Mouse (Mus musculus) cerebellum, adult 2 months (tissue): ENCODE data around the gene 1700029J07Rik.

Source experiments
- CTCF ChIP-seq: fragments of 200-500 bp; IDR thresholded peaks from 2 replicates; pipeline ENCODE4 v1.5.1; 2011; ENCODE audit warnings: low read depth, mild to moderate bottlenecking, control low read depth, low read length, moderate library complexity, borderline replicate concordance; ENCODE audit not compliant: insufficient read depth
- POLR2A ChIP-seq: fragments of 200-500 bp; IDR thresholded peaks from 2 replicates; pipeline ENCODE4 v1.6.1; 2011; ENCODE audit warnings: low read length, control low read depth, borderline replicate concordance; ENCODE audit not compliant: insufficient read depth

- no peak for TF ChIP-seq POLR2A
- TF ChIP-seq CTCF, result no peak
Observed at GRCm38 (mm10) chr8:46005596-46005995, 30.5 kb upstream of the 1700029J07Rik start, which contains the start of gene Ankrd37.
